ENCODE assay signal across 22 mouse cellular contexts in the genomic region with DNA sequence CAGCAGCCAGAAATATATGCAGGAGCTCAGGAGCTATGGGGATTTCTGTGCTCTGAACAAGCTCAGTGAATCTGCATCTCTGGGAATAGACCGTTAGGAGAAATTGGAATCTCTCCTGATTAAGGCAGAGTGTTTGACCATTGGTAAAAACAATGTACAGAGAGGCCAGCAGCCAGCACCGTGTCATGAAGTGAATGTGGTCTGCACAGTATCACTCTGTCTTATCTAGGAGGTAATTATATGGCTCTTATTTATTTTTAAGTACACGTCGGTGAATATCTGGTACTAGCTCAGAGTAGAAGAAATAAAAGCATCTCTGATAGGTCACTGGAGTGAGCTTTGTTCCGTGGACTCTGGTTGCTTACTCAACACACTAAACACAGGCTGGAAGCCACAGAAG.
DNase-seq lines count a peak whose midpoint lies in the region; ATAC-seq and TF ChIP-seq lines count a peak whose summit lies in the region.
"Had no signal": no experiment of that assay in that cellular context is flagged by ENCODE, and none has a peak within 500 bp of the region (broad histone marks: within the 10 kb centered on the region; RNA-seq: fewer than 3 reads in every experiment).

No protein-coding gene starts in this region.

- H3K4me3 ChIP-seq in heart, embryonic 13.5 days = no peak overlapping the region
- H3K4me3 ChIP-seq in heart, adult 2 months = no peak overlapping the region
- no peak overlapping the region for H3K4me3 ChIP-seq in heart, postnatal 0 days (ENCODE audit: low read depth, low read length)
- no peak overlapping the region for H3K4me3 ChIP-seq in lung, embryonic 14.5 days (ENCODE audit: low read depth, low read length)
- H3K4me3 ChIP-seq: embryonic facial prominence, embryonic 13.5 days; forebrain, embryonic 12.5 days; heart, embryonic 10.5 days; hindbrain, embryonic 12.5 days had no signal

- TF ChIP-seq EP300 in heart, adult 2 months (IDR thresholded peaks at IDR 0.05; ENCODE audit: insufficient read depth, low read depth, low read length) = no peak
- TF ChIP-seq EP300 in heart, postnatal 0 days (IDR thresholded peaks at IDR 0.05; ENCODE audit: low read depth) = no peak

- peaks cover 20% of the 10 kb centered on the region for H3K4me1 ChIP-seq in heart, embryonic 13.5 days
- H3K4me1 ChIP-seq in heart, adult 2 months (ENCODE audit: control insufficient read depth, insufficient read depth, low read length) = no peaks in the 10 kb centered on the region
- H3K4me1 ChIP-seq in heart, postnatal 0 days (ENCODE audit: control insufficient read depth, insufficient read depth) = peaks cover 9% of the 10 kb centered on the region; the same call in 1 of the 2 replicates
- peaks cover 3% of the 10 kb centered on the region; the same call in 1 of the 2 replicates for H3K4me1 ChIP-seq in lung, embryonic 14.5 days (ENCODE audit: insufficient read depth)
- H3K4me1 ChIP-seq: embryonic facial prominence, embryonic 13.5 days; heart, embryonic 10.5 days; hindbrain, embryonic 12.5 days had no signal

- TF ChIP-seq POLR2A in heart, adult 2 months (IDR thresholded peaks at IDR 0.05; ENCODE audit: insufficient read depth, low read depth, low read length) = no peak

- H3K79me2 ChIP-seq in heart, adult 2 months (replicated peaks; ENCODE audit: control insufficient read depth, insufficient read depth, low read length) = no peaks in the 10 kb centered on the region

- DNase-seq in heart, adult 2 months = no peak
- no peak for DNase-seq in heart, postnatal 0 days (ENCODE audit: low spot score)
- DNase-seq in heart, postnatal 10 days = no peak
- DNase-seq in lung, embryonic 14.5 days = peak; percentile 1
- no peak for DNase-seq in lung, adult 18-20 months
- no peak for DNase-seq in right cerebral cortex, postnatal 36 days (ENCODE audit: low spot score in 2 of 2)
- DNase-seq: adrenal gland, postnatal 25 days; cerebellum, adult 18-20 months; cerebellum, adult 9-11 months; cerebellum, postnatal 36 days; gastrocnemius, postnatal 10 days; heart, postnatal 4 days; kidney, adult 11 months had no signal

- H3K9me3 ChIP-seq in heart, embryonic 13.5 days = no peaks in the 10 kb centered on the region
- no peaks in the 10 kb centered on the region for H3K9me3 ChIP-seq in heart, postnatal 0 days (replicated peaks; ENCODE audit: control insufficient read depth, low read length)
- H3K9me3 ChIP-seq in lung, embryonic 14.5 days (ENCODE audit: low read depth, low read length) = no peaks in the 10 kb centered on the region
- H3K9me3 ChIP-seq: embryonic facial prominence, embryonic 13.5 days; forebrain, embryonic 12.5 days; heart, embryonic 10.5 days; hindbrain, embryonic 12.5 days had no signal

- 18% methylated on average over 5 of the region's 5 CpGs for WGBS in heart, embryonic 13.5 days
- 13% methylated on average over 5 of the region's 5 CpGs for WGBS in heart, adult 2 months
- 11% methylated on average over 5 of the region's 5 CpGs for WGBS in heart, postnatal 0 days
- WGBS in lung, embryonic 14.5 days = 29% methylated on average over 5 of the region's 5 CpGs

- no peak overlapping the region for H3K4me2 ChIP-seq in heart, embryonic 13.5 days
- peak overlapping the region; percentile 18; the same call in 1 of the 2 replicates for H3K4me2 ChIP-seq in heart, postnatal 0 days (ENCODE audit: low read depth, low read length)
- no peak overlapping the region for H3K4me2 ChIP-seq in lung, embryonic 14.5 days
- H3K4me2 ChIP-seq: embryonic facial prominence, embryonic 13.5 days; forebrain, embryonic 12.5 days; hindbrain, embryonic 12.5 days had no signal

- no peak overlapping the region for H3K9ac ChIP-seq in heart, embryonic 13.5 days
- no peak overlapping the region for H3K9ac ChIP-seq in heart, adult 2 months (ENCODE audit: low read depth, low read length)
- H3K9ac ChIP-seq in heart, postnatal 0 days (replicated peaks; ENCODE audit: low read depth, low read length) = no peak overlapping the region
- H3K9ac ChIP-seq in lung, embryonic 14.5 days = no peak overlapping the region
- H3K9ac ChIP-seq: embryonic facial prominence, embryonic 13.5 days; forebrain, embryonic 12.5 days; hindbrain, embryonic 12.5 days had no signal

- no peaks in the 10 kb centered on the region for H3K36me3 ChIP-seq in heart, embryonic 13.5 days
- no peaks in the 10 kb centered on the region for H3K36me3 ChIP-seq in heart, adult 2 months (ENCODE audit: control insufficient read depth, insufficient read depth, low read length)
- no peaks in the 10 kb centered on the region for H3K36me3 ChIP-seq in heart, postnatal 0 days (replicated peaks; ENCODE audit: control insufficient read depth, insufficient read depth, low read length)
- no peaks in the 10 kb centered on the region for H3K36me3 ChIP-seq in lung, embryonic 14.5 days (ENCODE audit: insufficient read depth)
- H3K36me3 ChIP-seq: embryonic facial prominence, embryonic 13.5 days; forebrain, embryonic 12.5 days; heart, embryonic 10.5 days; hindbrain, embryonic 12.5 days had no signal

- intact Hi-C loops in heart, adult 2 months (cut with DNase I) = no loop called here
- intact Hi-C loops in heart, postnatal 10 days (cut with DNase I) = no loop called here

- no peak for TF ChIP-seq CTCF in heart, adult 2 months (IDR thresholded peaks at IDR 0.05)
- no peak for TF ChIP-seq CTCF in heart, postnatal 0 days (IDR thresholded peaks at IDR 0.05; ENCODE audit: low read depth)
- TF ChIP-seq CTCF in lung, embryonic 14.5 days (IDR thresholded peaks at IDR 0.05; ENCODE audit: low read depth) = no peak

- peak overlapping the region; percentile 58 for H3K27ac ChIP-seq in heart, embryonic 13.5 days (replicated peaks)
- H3K27ac ChIP-seq in heart, adult 2 months = no peak overlapping the region
- no peak overlapping the region for H3K27ac ChIP-seq in heart, postnatal 0 days (ENCODE audit: low read depth)
- no peak overlapping the region for H3K27ac ChIP-seq in lung, embryonic 14.5 days (ENCODE audit: low read depth)
- H3K27ac ChIP-seq: embryonic facial prominence, embryonic 13.5 days; forebrain, embryonic 12.5 days; heart, embryonic 10.5 days; hindbrain, embryonic 12.5 days had no signal

- no peaks in the 10 kb centered on the region for H3K27me3 ChIP-seq in heart, embryonic 13.5 days (replicated peaks)
- H3K27me3 ChIP-seq in heart, adult 2 months (ENCODE audit: control insufficient read depth, insufficient read depth, low read length) = no peaks in the 10 kb centered on the region
- H3K27me3 ChIP-seq in heart, postnatal 0 days (ENCODE audit: control insufficient read depth, insufficient read depth, low read length) = no peaks in the 10 kb centered on the region
- no peaks in the 10 kb centered on the region for H3K27me3 ChIP-seq in lung, embryonic 14.5 days (ENCODE audit: insufficient read depth, low read length)
- H3K27me3 ChIP-seq: embryonic facial prominence, embryonic 13.5 days; forebrain, embryonic 12.5 days; hindbrain, embryonic 12.5 days; Patski had no signal

- ATAC-seq in heart, embryonic 13.5 days (ENCODE audit: extremely low read depth, insufficient number of reproducible peaks, low FRiP score, low TSS enrichment) = no peak
- ATAC-seq in heart, postnatal 0 days (ENCODE audit: insufficient read depth, low read depth) = no peak; the same call in 1 of the 2 replicates
- ATAC-seq in lung, embryonic 14.5 days (ENCODE audit: insufficient read depth) = no peak
- ATAC-seq: activated CD4-positive, CD25-positive, alpha-beta regulatory T cell, adult 4 months; forebrain, embryonic 16.5 days; hindbrain, embryonic 16.5 days; Patski had no signal
